In the genomic region with DNA sequence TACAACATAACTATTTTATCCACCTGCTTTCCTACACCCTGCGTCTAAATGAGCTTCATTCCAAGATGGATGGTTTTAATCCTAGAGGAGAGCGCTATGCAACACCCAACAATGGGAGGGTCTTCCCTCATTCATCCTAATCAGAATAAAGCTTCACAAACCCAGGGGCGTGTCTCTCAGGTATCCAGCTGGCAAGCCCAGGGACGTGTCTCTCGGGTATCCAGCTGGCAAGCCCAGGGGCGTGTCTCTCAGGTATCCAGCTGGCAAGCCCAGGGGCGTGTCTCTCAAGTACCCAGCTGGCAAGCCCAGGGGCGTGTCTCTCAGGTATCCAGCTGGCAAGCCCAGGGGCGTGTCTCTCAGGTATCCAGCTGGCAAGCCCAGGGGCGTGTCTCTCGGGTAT, we compare ENCODE assay signal across 13 mouse cellular contexts. TPM values are rescaled to one million over a fixed set of nuclear protein-coding genes. Genes with fewer than 3 reads are reported as not detected.
"Had no signal": no experiment of that assay in that cellular context is flagged by ENCODE, and none has a peak within 500 bp of the region (broad histone marks: within the 10 kb centered on the region; RNA-seq: fewer than 3 reads in every experiment).

No protein-coding gene starts in this region.

RNA-seq across cellular contexts. Expression of gene Gm3854, which starts 42.8 kb away (rescaled TPM):
- polyA plus RNA-seq: macrophage had no signal

RNA-seq across cellular contexts. Expression of gene Epp13, which starts 48.3 kb away (rescaled TPM):
- polyA plus RNA-seq: liver, embryonic 13.5 days; liver, embryonic 15.5 days; liver, postnatal 0 days; lung, embryonic 14.5 days; lung, embryonic 16.5 days; macrophage; midbrain, embryonic 11.5 days; midbrain, embryonic 13.5 days; midbrain, embryonic 15.5 days; neural tube, embryonic 12.5 days; neural tube, embryonic 14.5 days; spleen, adult 2 months; stomach, embryonic 15.5 days had no signal
